Mouse (Mus musculus) erythroblast, embryonic 14.5 days (primary cell): ENCODE data around the gene Rad51b. TPM values are rescaled to one million over a fixed set of nuclear protein-coding genes. Genes with fewer than 3 reads are reported as not detected.

Experiments
- H3K27me3 ChIP-seq: 2 replicates; pipeline ENCODE4 v1.6.1; 2012; ENCODE audit warnings: inconsistent platforms; ENCODE audit not compliant: control insufficient read depth
- H3K36me3 ChIP-seq: 2 replicates; pipeline ENCODE4 v1.6.1; 2012; ENCODE audit warnings: mild to moderate bottlenecking, inconsistent platforms; ENCODE audit not compliant: control insufficient read depth
- H3K4me1 ChIP-seq: 2 replicates; pipeline ENCODE4 v1.6.1; 2012; ENCODE audit warnings: inconsistent platforms; ENCODE audit not compliant: control insufficient read depth
- H3K4me3 ChIP-seq: replicated peaks from 2 replicates; pipeline ENCODE3; 2012; ENCODE audit warnings: moderate library complexity, mild to moderate bottlenecking, inconsistent platforms
- H3K9me3 ChIP-seq: 2 replicates; pipeline ENCODE4 v1.6.1; 2012; ENCODE audit warnings: low read length, inconsistent platforms, mixed read lengths; ENCODE audit not compliant: control insufficient read depth
- GATA1 ChIP-seq: IDR thresholded peaks from 2 replicates; pipeline ENCODE4 v1.6.1; 2012; ENCODE audit warnings: low read length, inconsistent platforms, mixed read lengths
- TAL1 ChIP-seq: IDR thresholded peaks from 3 replicates; pipeline ENCODE4 v1.6.1; 2012; ENCODE audit warnings: low read length, inconsistent platforms, mixed read lengths
- polyA plus RNA-seq: library from polyadenylated mRNA; stranded (reverse); fragments of >175 nt; gene quantifications from 2 replicates; pipeline ENCODE4 v1.2.3, GENCODE M21; 2012

Rad51b gene
- polyA plus RNA-seq, 1 experiment, result 0.06 TPM

GRCm38 (mm10) chr12:79364284-79364683, 67.2 kb downstream of the Rad51b start:
- Histone ChIP-seq H3K36me3 (no peaks in the 10 kb centered on the region; the same call in 1 of the 2 replicates), H3K4me1 (peaks cover 2% of the 10 kb centered on the region; the same call in 1 of the 2 replicates), H3K9me3 (0 out of 2 replicates have a peak, but pooled peaks cover 2% of the 10 kb centered on the region), H3K4me3 (no peak overlapping the region), H3K27me3 (no peaks in the 10 kb centered on the region)
- no peak for TF ChIP-seq TAL1
- TF ChIP-seq GATA1, result no peak

GRCm38 (mm10) chr12:79368818-79369217, 71.7 kb downstream of the Rad51b start:
- no peak for TF ChIP-seq TAL1
- no peaks in the 10 kb centered on the region for H3K27me3 ChIP-seq
- peaks cover 2% of the 10 kb centered on the region; the same call in 1 of the 2 replicates for H3K4me1 ChIP-seq
- H3K9me3 ChIP-seq, result 0 out of 2 replicates have a peak, but pooled peaks cover 2% of the 10 kb centered on the region
- no peak overlapping the region for H3K4me3 ChIP-seq
- no peaks in the 10 kb centered on the region; the same call in 1 of the 2 replicates for H3K36me3 ChIP-seq

- H3K4me1 ChIP-seq, result peaks cover 2% of the 10 kb centered on the region; the same call in 1 of the 2 replicates
- 0 out of 2 replicates have a peak, but pooled peaks cover 2% of the 10 kb centered on the region for H3K9me3 ChIP-seq
- no peaks in the 10 kb centered on the region; the same call in 1 of the 2 replicates for H3K36me3 ChIP-seq
- TF ChIP-seq GATA1, result no peak
- TF ChIP-seq TAL1, result no peak
- H3K27me3 ChIP-seq, result no peaks in the 10 kb centered on the region
- no peak overlapping the region for H3K4me3 ChIP-seq
Observed at GRCm38 (mm10) chr12:79369512-79370165, 72.6 kb downstream of the Rad51b start.

GRCm38 (mm10) chr12:79372697-79373096, 75.6 kb downstream of the Rad51b start:
- no peaks in the 10 kb centered on the region for H3K36me3 ChIP-seq
- H3K9me3 ChIP-seq, result no peaks in the 10 kb centered on the region
- H3K27me3 ChIP-seq, result no peaks in the 10 kb centered on the region
- peaks cover 2% of the 10 kb centered on the region; the same call in 1 of the 2 replicates for H3K4me1 ChIP-seq
- TF ChIP-seq TAL1 (no peak), GATA1 (no peak)
- no peak overlapping the region for H3K4me3 ChIP-seq

GRCm38 (mm10) chr12:79377378-79377777, 80.3 kb downstream of the Rad51b start:
- Histone ChIP-seq H3K9me3 (no peaks in the 10 kb centered on the region), H3K4me3 (no peak overlapping the region), H3K4me1 (peaks cover 4% of the 10 kb centered on the region), H3K27me3 (no peaks in the 10 kb centered on the region), H3K36me3 (no peaks in the 10 kb centered on the region)
- no peak for TF ChIP-seq TAL1
- TF ChIP-seq GATA1, result no peak

- H3K4me1 ChIP-seq, result peaks cover 6% of the 10 kb centered on the region
- H3K27me3 ChIP-seq, result no peaks in the 10 kb centered on the region
- H3K4me3 ChIP-seq, result no peak overlapping the region
- TF ChIP-seq GATA1 (no peak), TAL1 (no peak)
- no peaks in the 10 kb centered on the region for H3K9me3 ChIP-seq
- H3K36me3 ChIP-seq, result no peaks in the 10 kb centered on the region
Observed at GRCm38 (mm10) chr12:79377861-79378260, 80.8 kb downstream of the Rad51b start.

GRCm38 (mm10) chr12:79380190-79380589, 83.1 kb downstream of the Rad51b start:
- no peaks in the 10 kb centered on the region for H3K27me3 ChIP-seq
- H3K36me3 ChIP-seq, result no peaks in the 10 kb centered on the region
- H3K9me3 ChIP-seq, result no peaks in the 10 kb centered on the region
- TF ChIP-seq GATA1, result no peak
- TF ChIP-seq TAL1, result no peak
- H3K4me3 ChIP-seq, result no peak overlapping the region
- H3K4me1 ChIP-seq, result peaks cover 20% of the 10 kb centered on the region

GRCm38 (mm10) chr12:79381489-79381888, 84.4 kb downstream of the Rad51b start:
- TF ChIP-seq TAL1 (no peak), GATA1 (no peak)
- no peaks in the 10 kb centered on the region for H3K9me3 ChIP-seq
- no peaks in the 10 kb centered on the region for H3K36me3 ChIP-seq
- H3K4me3 ChIP-seq, result no peak overlapping the region
- H3K4me1 ChIP-seq, result peaks cover 22% of the 10 kb centered on the region
- H3K27me3 ChIP-seq, result no peaks in the 10 kb centered on the region

GRCm38 (mm10) chr12:79382416-79382815, 85.3 kb downstream of the Rad51b start:
- TF ChIP-seq TAL1 (no peak), GATA1 (no peak)
- H3K36me3 ChIP-seq, result no peaks in the 10 kb centered on the region

GRCm38 (mm10) chr12:79383583-79383982, 86.5 kb downstream of the Rad51b start:
- no peaks in the 10 kb centered on the region for H3K27me3 ChIP-seq
- no peak overlapping the region for H3K4me3 ChIP-seq
- TF ChIP-seq GATA1, result no peak
- no peak for TF ChIP-seq TAL1
- H3K9me3 ChIP-seq, result no peaks in the 10 kb centered on the region
- peaks cover 22% of the 10 kb centered on the region for H3K4me1 ChIP-seq
- no peaks in the 10 kb centered on the region for H3K36me3 ChIP-seq

More at GRCm38 (mm10) chr12:79382416-79382815, 85.3 kb downstream of the Rad51b start:
- Histone ChIP-seq H3K27me3 (no peaks in the 10 kb centered on the region), H3K9me3 (no peaks in the 10 kb centered on the region), H3K4me3 (no peak overlapping the region), H3K4me1 (peaks cover 22% of the 10 kb centered on the region)
